14 mouse cellular contexts compared by ENCODE assay signal in the genomic region with DNA sequence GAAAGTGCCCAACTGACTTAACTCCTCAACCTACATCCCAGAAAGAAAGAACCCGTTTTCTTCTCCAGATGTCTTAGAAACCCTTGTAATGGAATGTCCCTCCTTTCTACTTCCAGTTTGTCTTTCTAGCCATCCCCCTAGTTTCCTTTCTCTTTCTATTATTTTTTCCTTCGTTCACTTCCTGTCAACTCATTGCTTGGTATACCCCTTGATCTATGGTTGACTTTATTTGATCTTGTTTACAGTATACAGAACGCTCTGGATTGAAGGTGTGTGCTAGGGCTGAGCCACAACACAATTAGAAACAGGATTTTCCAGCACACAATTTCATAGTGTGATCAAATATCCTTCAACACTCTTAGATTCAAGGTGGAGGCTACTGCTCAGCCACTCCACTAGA.
"Had no signal": no experiment of that assay in that cellular context is flagged by ENCODE, and none has a peak within 500 bp of the region (broad histone marks: within the 10 kb centered on the region; RNA-seq: fewer than 3 reads in every experiment).

No protein-coding gene starts in this region.

- H3K4me3 ChIP-seq: midbrain, embryonic 10.5 days; midbrain, embryonic 12.5 days; neural tube, embryonic 12.5 days; stomach, embryonic 15.5 days had no signal

- ATAC-seq: midbrain, embryonic 16.5 days had no signal

- H3K4me2 ChIP-seq: lung, embryonic 14.5 days; midbrain, embryonic 12.5 days; neural tube, embryonic 12.5 days; stomach, embryonic 15.5 days had no signal

- H3K36me3 ChIP-seq: midbrain, embryonic 10.5 days; midbrain, embryonic 12.5 days; neural tube, embryonic 12.5 days; stomach, embryonic 15.5 days had no signal

- H3K27me3 ChIP-seq: midbrain, embryonic 12.5 days; neural tube, embryonic 12.5 days; stomach, embryonic 15.5 days had no signal

- DNase-seq: lung, adult 18-20 months; lung, embryonic 14.5 days; lung, postnatal 10 days; lung, postnatal 4 days; midbrain, embryonic 14.5 days; right cerebral cortex, postnatal 14 days; thymus, adult 2 months; thymus, postnatal 25 days; thymus, postnatal 4 days had no signal
